Mouse (Mus musculus) heart, postnatal 10 days (tissue): ENCODE results near the gene 8030411F24Rik. TPM values are rescaled to one million over a fixed set of nuclear protein-coding genes. Genes with fewer than 3 reads are reported as not detected.
A peak's percentile ranks its signal among the peaks of the same experiment; 100 is the strongest.
"Not testable (repeated sequence)": the region's sequence is repeated elsewhere in the genome, so short reads cannot be mapped to it uniquely, and the experiment has no call there.

Source experiments
- DNase-seq, 2 experiments: peaks; one replicate each; pipeline ENCODE4 v3.0.0; 2021
- intact Hi-C: fragments of 180-260 bp; cut with DNase I; formaldehyde crosslinking; loops from one replicate; pipeline ENCODE4 v1.15.1; 2025
- total RNA-seq, 2 experiments: library from RNA; stranded (reverse); gene quantifications; 2 replicates each; pipeline ENCODE4 v1.2.3; 2021

The 8030411F24Rik gene
- total RNA-seq: not detected

DNA sequence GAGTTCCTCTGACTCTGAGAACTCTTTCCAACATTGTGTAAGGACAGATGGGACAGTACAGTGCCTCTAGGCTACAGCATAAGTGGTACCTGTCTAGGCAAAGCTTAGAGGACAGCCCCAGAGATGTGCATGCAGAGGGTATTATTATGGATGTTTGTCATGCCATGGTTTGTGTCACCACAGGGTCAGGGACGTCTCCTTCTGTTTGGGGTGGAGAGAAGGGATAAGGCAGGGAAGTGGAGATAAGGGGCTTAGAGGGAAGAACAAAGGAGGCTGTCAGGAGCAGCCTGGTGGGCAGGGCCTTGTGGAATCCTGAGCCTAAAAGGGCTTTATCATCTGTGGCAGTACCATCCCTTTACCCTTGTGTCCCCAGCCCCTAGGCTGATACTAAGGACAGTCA lies at the start of gene 8030411F24Rik:
Gene 8030411F24Rik, plus strand, starts transcription at position 301 of the 400 bp plus-strand sequence.
- no peak for DNase-seq
- intact Hi-C loops: no loop called here

DNA sequence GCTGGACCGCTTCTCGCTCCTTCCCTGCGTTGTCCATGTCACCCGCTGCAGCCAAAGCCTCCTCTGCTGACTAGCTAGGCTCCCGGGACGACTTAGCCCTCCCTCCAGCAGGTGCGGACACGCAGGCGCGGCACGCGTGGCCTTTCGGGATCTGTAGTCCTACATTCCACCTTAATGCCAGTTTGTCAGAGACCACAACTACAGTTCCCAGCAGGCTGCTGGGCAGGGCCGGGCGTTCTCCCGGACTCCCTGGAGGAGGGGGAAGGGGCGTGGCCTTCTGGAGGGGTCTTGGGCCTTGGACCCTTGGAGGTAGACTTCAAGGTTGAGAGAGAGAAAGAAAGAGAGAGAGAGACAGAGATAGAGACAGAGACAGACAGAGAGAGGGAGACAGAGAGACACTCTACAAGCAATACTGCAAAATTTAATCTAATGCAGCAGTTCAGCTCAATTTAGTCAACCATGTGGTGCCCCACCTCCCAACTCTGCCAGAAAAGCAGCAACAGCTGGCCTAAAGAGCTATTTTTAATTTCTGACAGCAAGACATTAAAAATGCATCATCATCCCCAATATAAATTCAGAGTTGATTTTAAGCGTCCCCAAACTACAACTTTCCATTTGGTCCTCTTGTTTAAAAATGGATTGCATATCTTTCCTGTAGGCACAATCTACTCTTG lies 49.3 kb upstream of the 8030411F24Rik start, which contains the start of gene Napb:
Gene Napb, minus strand, starts transcription at position 141 of the 674 bp plus-strand sequence.
- DNase-seq: peak; percentile 95
- intact Hi-C loops: loop anchor here (2.0 kb wide), 1 partner anchor 52 kb away; the partner anchor contains the start of gene Gzf1

DNA sequence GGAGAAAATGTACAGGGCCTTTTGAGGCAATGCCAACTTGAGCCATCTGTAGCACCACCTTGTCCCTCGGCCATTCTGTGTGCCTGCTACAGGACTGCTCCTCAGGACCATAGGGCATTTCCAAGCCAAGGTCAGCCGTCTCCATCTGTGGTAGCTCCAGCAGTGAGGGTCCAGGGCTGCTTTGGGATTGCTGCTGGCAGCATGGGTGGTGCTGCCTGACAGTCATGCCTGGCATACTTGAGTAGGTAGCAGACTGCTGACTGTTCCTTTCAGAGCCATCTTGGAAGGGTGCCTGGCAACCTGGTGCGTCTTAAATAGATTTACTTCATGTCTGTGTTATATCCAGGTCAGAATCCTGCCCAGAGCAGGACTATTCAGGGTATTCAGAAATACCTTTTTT lies 38.8 kb upstream of the 8030411F24Rik start:
- intact Hi-C loops: no loop called here
- DNase-seq: no peak

DNA sequence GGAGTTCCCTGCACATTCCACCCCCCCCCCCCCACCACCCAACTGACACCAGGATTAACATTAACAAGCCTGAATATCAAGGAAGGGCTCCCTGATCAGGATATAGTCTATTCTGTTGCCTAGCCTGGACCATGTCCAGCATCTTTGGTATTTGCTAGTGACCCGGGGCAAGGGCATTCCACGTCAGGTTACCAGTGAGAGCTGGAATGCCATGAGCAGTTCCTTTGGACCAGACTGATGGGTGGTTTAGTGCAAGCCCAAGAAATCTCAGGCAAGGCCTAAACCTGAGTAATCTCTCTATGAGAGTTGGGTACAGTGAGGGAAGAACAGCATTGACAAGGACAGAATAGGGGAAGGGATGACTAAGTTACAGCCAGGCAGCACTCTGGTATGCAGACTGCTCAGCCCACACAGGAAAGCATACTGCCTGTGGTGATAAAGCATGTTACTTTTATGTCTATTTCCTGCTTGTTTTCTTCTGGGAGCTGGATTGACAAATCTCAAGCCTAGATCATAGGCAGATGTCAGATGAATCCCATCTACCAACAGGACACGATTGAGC lies 37.9 kb upstream of the 8030411F24Rik start:
- DNase-seq: no peak
- intact Hi-C loops: no loop called here

DNA sequence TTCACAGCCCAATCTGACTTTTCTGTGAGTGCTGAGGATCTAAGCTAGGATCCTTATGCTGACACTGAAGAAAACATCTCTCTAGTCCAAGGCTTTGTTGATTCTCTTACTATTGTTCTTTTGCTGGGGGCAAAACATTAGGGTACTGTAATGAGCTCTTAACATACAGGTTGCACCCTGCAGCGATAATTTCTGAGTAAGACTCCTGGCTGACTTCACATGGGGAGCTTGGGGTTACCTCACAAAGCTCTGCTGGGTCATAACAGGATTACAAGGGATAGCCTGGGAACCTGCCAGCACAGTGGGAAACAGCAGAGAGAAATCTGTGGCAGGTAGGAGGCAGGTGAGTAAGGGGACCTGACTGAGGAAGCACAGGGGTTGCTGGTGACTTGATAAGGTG lies 31.8 kb upstream of the 8030411F24Rik start, which contains the start of gene Cstl1:
Gene Cstl1, plus strand, starts transcription at position 301 of the 400 bp plus-strand sequence.
- intact Hi-C loops: loop anchor here (10.0 kb wide), 1 partner anchor 165 kb away; no protein-coding TSS in a partner anchor
- DNase-seq: no peak

DNA sequence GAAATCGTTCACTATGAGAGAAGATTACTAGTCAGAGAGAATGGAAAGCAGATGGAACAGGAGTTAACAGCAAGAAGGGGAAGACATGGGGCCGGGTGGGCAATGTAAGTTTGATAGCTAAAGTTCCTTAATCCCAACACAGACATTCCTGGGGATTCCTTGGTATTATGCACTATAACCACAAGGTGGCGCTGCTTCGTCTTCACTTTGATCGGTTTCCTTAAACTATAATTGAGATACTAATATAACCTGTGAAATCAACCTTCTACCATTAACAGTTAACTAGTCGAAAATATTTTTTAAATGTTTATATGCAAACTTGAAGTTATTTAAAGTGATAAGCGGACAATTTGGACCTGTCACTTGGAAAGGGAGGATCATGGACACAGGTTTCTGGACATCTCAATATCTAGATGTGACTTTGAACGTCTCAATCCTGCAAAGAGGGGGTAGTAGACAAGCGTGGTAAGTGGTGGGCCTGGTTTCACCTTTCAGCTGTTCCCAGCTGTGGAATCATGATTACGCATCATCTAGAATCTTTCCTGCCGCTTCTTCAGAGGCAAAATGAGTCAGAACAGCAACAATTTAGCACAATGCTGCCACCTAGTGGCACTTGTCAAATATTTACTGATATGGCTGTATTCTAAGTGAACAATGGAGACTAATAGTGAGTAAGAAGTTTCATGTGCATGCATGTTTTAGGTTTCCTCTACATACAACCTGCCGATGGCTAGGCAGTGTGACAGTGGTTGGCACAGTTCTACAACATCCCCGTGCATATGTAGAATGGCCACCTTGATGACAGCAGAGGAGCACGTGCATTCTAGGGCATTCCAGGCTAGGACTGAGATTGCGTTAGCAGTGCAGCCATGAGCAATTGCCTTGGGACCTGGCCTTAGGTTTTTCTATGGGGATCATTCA lies 29.7 kb upstream of the 8030411F24Rik start:
- intact Hi-C loops: loop anchor here (1.0 to 10.0 kb wide), 3 partner anchors 99 to 167 kb away; no protein-coding TSS in a partner anchor

DNA sequence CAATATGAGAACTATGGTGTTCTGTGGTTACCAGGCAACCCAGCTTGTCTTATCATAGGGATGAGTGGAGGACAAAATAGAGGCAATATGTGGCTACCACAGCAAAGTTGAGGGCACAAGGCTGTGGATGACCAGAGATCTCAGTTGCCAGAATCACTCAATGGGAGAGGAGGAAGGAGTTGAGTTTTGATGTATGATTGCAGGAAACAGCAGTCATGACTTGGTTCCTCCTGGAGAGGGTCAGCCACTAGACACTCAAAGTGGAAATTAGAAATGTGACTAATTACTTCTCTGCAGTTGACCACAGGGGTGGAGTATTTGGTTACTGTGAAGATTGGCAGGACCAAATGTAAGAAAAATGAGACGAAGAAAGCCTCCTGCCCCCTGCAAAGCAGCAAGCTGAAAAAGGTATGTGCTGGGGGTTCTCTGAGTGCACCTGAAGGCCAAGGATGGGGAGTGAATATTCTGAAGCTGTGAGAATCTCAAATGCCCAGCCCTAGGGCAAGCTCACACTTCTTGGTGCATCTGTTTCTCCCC lies 27.4 kb upstream of the 8030411F24Rik start:
- no peak for DNase-seq
- intact Hi-C loops: loop anchor here (10.0 kb wide), 1 partner anchor 170 kb away; no protein-coding TSS in a partner anchor

More for the DNA sequence above, 29.7 kb upstream of the 8030411F24Rik start:
- peak; percentile 82 to 88 for DNase-seq

DNA sequence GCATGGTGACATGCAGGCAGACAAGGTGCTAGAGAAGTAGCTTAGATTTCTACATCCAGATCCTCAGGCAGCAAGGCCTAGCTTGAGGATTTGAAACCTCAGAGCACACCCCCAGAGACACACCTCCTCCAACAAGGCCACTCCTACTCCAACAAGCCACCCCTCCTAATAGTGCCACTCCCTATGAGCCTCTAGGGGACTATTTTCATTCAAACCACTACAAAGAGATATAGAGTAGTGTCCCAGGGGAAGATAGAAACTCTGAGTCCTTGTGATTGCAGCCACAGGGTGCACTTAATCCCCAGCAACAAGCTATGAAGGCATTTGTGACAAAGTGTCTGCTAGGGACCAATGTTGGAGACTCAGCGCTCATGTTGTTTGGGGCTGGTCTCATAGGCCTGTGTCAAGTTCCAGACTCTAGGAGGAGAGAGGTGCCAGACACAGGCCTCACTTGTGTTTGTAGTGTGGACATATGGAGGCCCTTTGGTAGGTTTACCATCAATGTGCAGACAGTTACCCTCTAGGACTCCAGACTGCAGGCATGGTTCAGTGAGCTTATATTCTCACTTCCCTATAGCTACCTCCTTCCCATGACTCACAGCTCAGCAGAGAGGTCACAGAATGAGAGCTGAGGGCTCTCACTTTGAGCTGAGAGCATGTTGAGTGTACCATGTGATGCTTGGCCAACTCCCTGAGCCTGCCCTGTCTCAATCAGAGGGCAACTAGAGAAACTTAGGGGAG lies 18.0 kb upstream of the 8030411F24Rik start:
- DNase-seq: no peak
- intact Hi-C loops: no loop called here

DNA sequence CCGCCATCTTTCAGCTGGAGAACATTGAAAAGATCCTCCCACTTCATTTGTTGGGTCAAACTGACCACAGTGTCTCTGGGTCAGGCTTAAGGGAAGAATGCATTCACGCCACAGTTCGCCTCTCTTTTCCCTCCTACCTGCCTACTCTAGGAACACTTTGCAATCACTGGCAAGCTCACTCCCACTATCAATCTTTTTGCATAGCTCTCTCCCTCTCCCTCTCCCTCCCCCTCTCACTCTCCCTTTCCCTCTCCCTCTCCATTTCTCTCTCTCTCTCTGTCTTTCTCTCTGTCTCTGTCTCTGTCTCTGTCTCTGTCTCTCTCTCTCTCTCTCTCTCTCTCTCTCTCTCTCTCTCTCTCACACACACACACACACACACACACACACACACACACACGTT lies 10.4 kb upstream of the 8030411F24Rik start, which contains the start of gene Cst11:
Gene Cst11, minus strand, starts transcription at position 101 of the 400 bp plus-strand sequence.
- intact Hi-C loops, DNase-seq: not testable (repeated sequence)

DNA sequence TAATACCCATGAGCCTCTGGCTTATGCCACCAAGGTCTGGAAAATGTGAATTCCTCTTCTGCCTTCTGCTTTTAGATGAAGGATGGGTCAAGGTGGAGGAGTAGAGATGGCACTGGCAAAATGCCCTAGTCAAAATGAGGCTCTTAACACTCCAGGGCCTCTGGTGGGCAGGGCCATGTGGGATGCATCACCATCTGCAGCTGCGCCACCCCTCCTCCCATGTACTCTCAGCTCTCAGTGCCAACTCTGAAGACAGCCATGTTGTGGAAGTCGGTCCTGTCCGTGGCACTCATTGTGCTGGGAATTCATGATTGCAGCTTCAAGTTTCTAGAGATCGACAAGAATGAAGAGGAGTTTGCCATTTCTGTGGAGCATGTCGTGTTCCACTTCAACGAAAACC lies 7.3 kb downstream of the 8030411F24Rik start, which contains the start of gene Cst12:
Gene Cst12, plus strand, starts transcription at position 220 of the 400 bp plus-strand sequence.
- intact Hi-C loops: no loop called here
- DNase-seq: no peak

DNA sequence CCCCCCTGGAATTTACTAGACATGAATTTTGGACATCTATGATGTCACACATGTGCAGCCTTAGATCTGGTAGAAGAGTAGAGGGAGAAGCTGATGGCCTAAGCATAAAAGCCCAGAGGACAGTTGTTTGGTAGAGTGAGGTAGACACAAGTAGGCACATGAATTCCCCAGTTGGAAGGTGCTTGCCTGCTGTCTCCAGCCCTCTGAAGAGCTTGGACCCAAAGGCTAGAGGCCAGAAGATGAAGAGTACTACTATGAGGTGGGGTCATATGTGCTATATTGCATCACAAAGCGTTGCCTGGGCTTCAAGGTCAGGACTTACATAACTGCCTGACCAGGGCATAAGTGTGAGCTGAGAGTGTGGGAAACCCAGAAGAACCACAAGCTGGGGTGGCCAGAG lies 16.7 kb downstream of the 8030411F24Rik start, which contains the start of gene Cst8:
Gene Cst8, plus strand, starts transcription at position 301 of the 400 bp plus-strand sequence.
- intact Hi-C loops: no loop called here
- no peak for DNase-seq

DNA sequence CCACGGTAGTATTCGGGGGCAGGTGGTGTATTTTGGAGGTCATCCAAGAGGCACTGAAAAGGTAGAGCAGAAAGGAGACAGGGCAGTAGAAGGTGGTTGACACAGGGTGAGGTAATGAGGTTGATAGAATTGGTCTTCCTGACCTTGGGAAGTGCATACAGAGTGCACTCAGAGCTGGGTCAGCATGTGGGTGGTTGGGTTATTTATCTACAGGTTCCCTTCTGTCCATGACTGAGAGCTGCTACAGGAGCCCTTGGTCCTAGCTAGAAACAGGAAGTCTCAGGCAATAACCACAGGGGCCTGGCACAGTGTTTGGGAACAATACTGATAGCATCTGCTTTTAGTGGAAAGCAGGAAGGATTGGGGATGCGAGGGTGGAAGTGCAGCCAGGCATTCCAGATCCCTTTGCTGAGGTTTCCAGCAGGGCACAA lies 19.7 kb downstream of the 8030411F24Rik start:
- intact Hi-C loops: no loop called here

DNA sequence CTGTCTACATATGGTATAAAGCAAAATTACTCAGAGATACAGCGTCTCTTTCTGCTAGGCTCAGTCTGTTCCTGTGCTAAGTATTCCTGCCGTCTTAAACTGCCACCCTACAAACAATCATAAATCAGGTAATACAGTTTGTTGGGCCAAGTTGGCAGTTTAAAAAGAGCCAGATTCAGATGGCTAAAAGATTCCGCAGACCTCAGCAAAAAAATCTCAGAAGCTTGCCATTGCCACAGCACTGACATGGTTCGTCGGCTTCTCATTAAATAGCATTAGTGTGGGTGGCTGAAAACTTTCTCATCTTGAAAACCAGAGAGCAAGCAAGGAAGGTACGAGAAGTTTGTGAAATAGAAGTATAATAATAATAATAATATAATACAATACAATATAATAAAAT lies 24.9 kb downstream of the 8030411F24Rik start:
- DNase-seq: no peak
- intact Hi-C loops: no loop called here

More for the DNA sequence above, 19.7 kb downstream of the 8030411F24Rik start:
- DNase-seq: peak in 1 of 2 experiments; percentile 5

DNA sequence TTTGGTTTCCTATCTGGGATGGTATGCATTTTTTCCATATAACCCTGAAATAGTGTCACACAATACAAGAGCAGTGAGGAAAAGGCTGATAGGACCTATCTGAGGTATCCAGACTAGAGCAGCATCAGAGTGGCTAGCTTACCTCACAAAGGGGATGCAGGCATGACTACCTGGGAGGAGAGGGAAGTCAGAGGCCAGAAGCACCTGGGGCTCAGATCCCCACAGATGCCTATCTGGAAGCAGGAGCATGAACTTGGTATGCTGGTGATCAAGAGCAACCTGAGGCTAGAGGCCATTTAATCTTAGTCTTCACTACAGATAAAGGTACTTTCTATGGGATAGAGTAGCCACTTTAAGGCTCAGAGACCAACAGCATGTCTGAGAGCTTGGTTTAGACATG lies 38.1 kb downstream of the 8030411F24Rik start, which contains the start of gene Cst13:
Gene Cst13, plus strand, starts transcription at position 173 of the 400 bp plus-strand sequence.
- intact Hi-C loops: no loop called here
- DNase-seq: no peak

DNA sequence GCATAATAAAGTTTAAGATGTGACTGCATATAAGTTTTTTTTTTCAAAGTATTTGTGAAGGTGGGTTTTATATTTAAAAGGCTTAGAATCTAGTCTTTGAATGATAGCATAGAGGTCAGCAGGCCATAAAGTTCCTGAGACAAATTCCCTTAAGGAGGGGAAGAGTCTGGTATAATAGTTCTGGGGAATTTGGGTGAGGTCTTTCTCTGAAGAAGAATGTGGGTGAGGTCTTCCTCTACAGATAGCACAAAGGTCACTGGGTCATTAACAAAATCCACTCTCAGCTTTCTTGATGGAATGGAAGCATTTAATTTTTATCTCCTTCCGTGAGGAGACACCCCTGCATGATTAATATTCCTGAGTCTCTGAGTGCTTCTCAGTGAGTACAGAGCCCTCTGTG lies 44.2 kb downstream of the 8030411F24Rik start:
- no peak for DNase-seq
- intact Hi-C loops: no loop called here

DNA sequence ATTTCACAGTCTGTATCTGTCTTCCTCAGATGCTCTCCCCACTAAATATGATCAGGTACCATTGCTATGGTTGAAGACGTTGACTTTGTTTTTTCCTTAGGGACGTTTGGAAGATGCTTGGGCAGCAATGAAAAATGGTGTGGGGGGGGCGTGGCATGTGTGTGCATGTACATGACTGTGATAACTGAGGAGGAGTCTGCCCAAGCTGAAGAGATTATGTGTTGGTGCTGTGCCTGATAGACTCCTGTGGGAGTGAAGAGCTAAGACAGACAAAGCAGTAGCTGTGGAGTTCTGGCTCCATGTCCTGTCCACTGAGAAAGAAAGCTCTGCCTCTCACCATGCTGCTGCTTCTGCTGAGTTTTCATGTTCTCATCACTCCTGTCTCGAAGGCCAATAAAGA lies 53.1 kb downstream of the 8030411F24Rik start, which contains the start of gene Cst9:
Gene Cst9, plus strand, starts transcription at position 236 of the 400 bp plus-strand sequence.
- intact Hi-C loops: no loop called here
- no peak for DNase-seq
